Mouse (Mus musculus): ENCODE results near the gene Ncoa1. TPM values are rescaled to one million over a fixed set of nuclear protein-coding genes. Genes with fewer than 3 reads are reported as not detected.

The Ncoa1 gene
- polyA plus RNA-seq (2012; fragmentation: generic; extraction: Trizol) = 1 to 10 TPM in 1 of 2 experiments, under 1 TPM in 1; 0.34 to 4.8 TPM

DNA sequence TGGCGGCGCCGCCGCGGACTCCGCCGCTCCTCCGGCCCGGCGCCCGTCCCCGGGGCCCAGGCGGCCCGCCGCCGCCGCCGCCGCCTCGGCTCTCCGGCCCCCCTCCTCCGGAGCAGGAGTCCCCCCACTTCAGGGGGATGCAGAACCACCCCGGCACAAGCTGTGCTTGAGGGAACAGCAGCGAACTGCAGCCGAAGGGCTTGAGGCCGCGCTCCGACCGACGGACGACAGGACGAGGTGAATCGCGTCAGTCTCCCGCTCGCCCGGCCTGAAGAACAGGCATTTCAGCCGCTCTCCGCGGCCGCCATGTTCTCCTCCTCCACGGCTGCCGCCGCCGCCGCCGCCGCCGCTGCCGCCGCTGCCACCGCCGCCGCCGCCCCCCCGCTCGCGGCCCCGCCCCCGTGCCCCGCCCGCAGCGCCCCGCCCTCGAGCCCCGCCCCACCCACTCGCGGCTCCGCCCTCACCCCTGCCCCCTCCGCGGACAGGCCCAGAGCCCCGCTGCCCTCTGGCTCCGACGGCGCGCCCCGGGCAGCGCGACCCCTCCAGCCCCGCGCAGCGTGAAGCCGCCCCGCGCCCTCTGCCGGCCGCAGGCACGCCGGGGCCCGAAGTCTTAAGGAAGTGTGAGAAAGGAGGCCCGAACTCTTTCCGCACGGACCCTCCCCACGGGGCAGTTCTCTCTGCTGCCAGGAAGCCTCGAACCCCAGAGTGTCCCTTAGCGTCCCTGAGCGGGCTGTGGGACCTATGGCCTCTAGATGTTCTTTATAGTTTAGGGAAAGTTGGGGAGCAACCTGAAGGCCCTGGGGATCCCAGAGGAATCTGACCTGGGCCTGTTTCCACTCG, at the start of gene Ncoa1:
Gene Ncoa1 (minus strand): TSS at position 351 of the 840 bp plus-strand sequence.

GRCm38 (mm10) chr12:4233572-4234508, 243.1 kb downstream of the Ncoa1 start, which contains the start of the genes Ptrhd1 and Cenpo:
Gene Ptrhd1, plus strand, starts transcription at chr12:4234027.
Gene Cenpo, minus strand, starts transcription at chr12:4234294.

Other genes starting within 250 kb of the Ncoa1 start
- 1 to 10 TPM; 5.3 to 5.5 TPM for gene Ptrhd1, start 243.2 kb downstream of the Ncoa1 start, polyA plus RNA-seq (2012; fragmentation: generic; extraction: Trizol)
- 1 to 10 TPM; 4.4 to 8.5 TPM for gene Cenpo, start 242.9 kb downstream of the Ncoa1 start, polyA plus RNA-seq (2012; fragmentation: generic; extraction: Trizol)
- gene Itsn2, start 115.5 kb upstream of the Ncoa1 start, polyA plus RNA-seq (2012; fragmentation: generic; extraction: Trizol) = 1 to 10 TPM in 1 of 2 experiments, under 1 TPM in 1; 0.57 to 5.4 TPM
- not detected for gene Gm3625, start 115.7 kb upstream of the Ncoa1 start, polyA plus RNA-seq (2012; fragmentation: generic; extraction: Trizol)

All from C3H10T1/2 (cell line).